Mouse (Mus musculus) forebrain, embryonic 16.5 days (tissue): ENCODE results near the gene Rdh14. TPM values are rescaled to one million over a fixed set of nuclear protein-coding genes. Genes with fewer than 3 reads are reported as not detected.

Experiments
- ATAC-seq: fragments of 200-750 bp; cut with Nextera tagmentation; 2 replicates; pipeline ENCODE4 v1.8.0; 2017; ENCODE audit warnings: mild to moderate bottlenecking, moderate library complexity
- H3K27ac ChIP-seq: fragments of 300-500 bp; sonication (generic); 2 replicates; pipeline ENCODE4 v1.5.1; 2014; ENCODE audit warnings: low read length, control low read depth
- H3K27me3 ChIP-seq: fragments of 300-500 bp; sonication (generic); replicated peaks from 2 replicates; pipeline ENCODE4 v1.6.1; 2014; ENCODE audit warnings: low read length; ENCODE audit not compliant: control insufficient read depth, insufficient read depth
- H3K36me3 ChIP-seq: fragments of 300-500 bp; sonication (generic); 2 replicates; pipeline ENCODE4 v1.6.1; 2014; ENCODE audit not compliant: control insufficient read depth, insufficient read depth
- H3K4me1 ChIP-seq: fragments of 300-500 bp; sonication (generic); replicated peaks from 2 replicates; pipeline ENCODE4 v1.6.1; 2014; ENCODE audit warnings: low read length; ENCODE audit not compliant: control insufficient read depth, insufficient read depth
- H3K4me2 ChIP-seq: fragments of 300-500 bp; sonication (generic); 2 replicates; pipeline ENCODE4 v1.6.1; 2014; ENCODE audit warnings: mild to moderate bottlenecking, low read length, control low read depth
- H3K4me3 ChIP-seq: fragments of 300-500 bp; sonication (generic); replicated peaks from 2 replicates; pipeline ENCODE4 v1.5.1; 2014; ENCODE audit warnings: mild to moderate bottlenecking, low read length, control low read depth
- H3K9ac ChIP-seq: fragments of 300-500 bp; sonication (generic); replicated peaks from 2 replicates; pipeline ENCODE4 v1.6.1; 2014; ENCODE audit warnings: low read depth, low read length, control low read depth
- H3K9me3 ChIP-seq: fragments of 300-500 bp; sonication (generic); 2 replicates; pipeline ENCODE4 v1.6.1; 2016; ENCODE audit warnings: low read length; ENCODE audit not compliant: control insufficient read depth
- WGBS: fragments of 180-500 bp; shearing (Covaris S2); extraction: QIAGEN DNeasy Blood & Tissue Kit; methylation state at CpG from one replicate; pipeline ENCODE4 v1.1.7; 2014; 5-methylcytosine and 5-hydroxymethylcytosine counted together
- polyA plus RNA-seq: library from polyadenylated mRNA; unstranded; fragments of >200 nt; fragmentation: Nextera tagmentation; extraction: Ambion mirVana; gene quantifications from 2 replicates; pipeline ENCODE4 v1.2.1, GENCODE M21; 2015

The Rdh14 gene
- polyA plus RNA-seq: 38.0 and 38.8 TPM in 2 replicates

DNA sequence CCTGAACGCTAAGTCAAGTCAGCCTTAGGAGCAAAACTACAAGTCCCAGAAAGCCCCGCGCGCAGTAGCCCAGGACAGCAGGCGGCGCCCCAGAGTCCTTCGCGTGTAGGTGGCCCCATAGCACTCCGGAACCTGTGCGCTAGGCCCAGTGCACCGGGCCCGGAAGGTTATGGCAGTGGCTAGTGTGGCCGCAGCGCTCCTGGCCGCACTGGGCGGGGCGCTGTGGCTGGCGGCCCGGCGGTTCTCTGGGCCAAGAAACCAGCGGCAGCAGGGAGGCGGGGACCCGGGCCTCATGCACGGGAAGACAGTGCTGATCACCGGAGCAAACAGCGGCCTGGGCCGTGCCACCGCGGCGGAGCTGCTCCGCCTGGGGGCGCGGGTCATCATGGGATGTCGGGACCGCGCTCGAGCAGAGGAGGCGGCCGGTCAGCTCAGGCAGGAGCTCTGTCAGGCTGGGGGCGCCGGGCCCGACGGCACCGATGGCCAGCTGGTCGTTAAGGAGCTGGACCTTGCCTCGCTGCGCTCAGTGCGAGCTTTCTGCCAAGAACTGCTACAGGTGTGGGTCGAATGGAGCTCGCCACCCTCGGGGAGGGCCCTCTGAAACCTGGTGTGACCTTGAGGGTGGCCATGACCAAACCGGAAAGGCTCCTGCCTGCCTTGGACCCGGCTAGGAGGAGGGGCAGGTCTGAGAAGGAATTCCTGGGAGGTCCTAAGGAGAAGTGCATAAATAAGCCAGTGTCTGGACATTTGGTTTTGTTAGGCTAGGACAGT, at the start of gene Rdh14:
Gene Rdh14 (plus strand): TSS at position 102 of the 771 bp plus-strand sequence.
- H3K4me3 ChIP-seq: peak within 1 kb of the TSS; percentile 78
- ATAC-seq: peak; percentile 99
- H3K27me3 ChIP-seq: no peaks in the 10 kb centered on the region
- no peaks in the 10 kb centered on the region for H3K9me3 ChIP-seq
- peak within 1 kb of the TSS; percentile 58 for H3K4me2 ChIP-seq
- under 1% methylated on average over 52 of the region's 53 CpGs for WGBS
- H3K9ac ChIP-seq: peak within 1 kb of the TSS; percentile 87
- H3K4me1 ChIP-seq: peaks cover 6% of the 10 kb centered on the region; the same call in 1 of the 2 replicates
- H3K36me3 ChIP-seq: 0 out of 2 replicates have a peak, but pooled peaks cover 5% of the 10 kb centered on the region
- peak within 1 kb of the TSS; percentile 79 for H3K27ac ChIP-seq

DNA sequence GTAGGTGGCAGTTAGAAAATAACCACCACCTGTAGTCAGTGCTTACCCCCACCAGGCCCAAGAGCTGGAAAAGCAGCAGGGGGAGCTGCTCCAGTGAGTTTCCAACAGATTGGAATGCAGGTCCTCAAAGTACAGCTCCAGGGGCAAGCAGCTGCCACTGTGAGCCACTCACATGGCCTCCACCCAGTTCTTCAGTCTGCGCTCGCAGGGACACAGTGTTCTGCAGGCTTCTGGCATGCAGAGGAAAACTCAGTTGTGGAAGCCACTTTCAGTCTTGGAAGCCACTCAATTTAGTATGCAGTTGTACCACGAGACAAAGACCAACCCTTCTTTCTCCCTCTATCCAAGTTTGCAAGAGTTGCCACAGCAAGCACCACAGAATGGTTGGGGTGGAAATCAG, 39.9 kb upstream of the Rdh14 start:
- Histone ChIP-seq H3K4me1 (no peaks in the 10 kb centered on the region), H3K36me3 (no peaks in the 10 kb centered on the region), H3K4me2 (no peak overlapping the region), H3K27ac (no peak overlapping the region), H3K9me3 (no peaks in the 10 kb centered on the region), H3K27me3 (no peaks in the 10 kb centered on the region), H3K4me3 (no peak overlapping the region), H3K9ac (no peak overlapping the region)
- ATAC-seq: no peak
- 43% methylated on average over 3 of the region's 3 CpGs for WGBS

DNA sequence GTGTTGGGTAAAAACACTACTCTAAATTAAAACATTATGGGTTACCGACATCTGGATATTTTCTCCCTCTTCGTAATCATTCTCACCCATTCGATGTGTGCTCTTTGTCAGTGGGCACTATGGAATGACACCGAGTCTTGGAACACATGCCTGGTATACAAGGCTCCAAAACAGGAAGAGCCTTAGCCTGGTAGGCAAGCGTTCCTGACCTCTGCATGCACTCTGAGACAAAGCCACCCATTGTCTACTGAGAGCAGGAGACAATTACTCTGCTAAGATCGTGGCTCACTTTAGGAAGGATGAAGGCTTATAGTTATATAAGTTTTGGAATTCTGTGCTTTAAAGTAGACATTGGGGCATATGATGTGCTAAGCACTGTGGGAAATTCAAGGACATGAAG, 32.8 kb upstream of the Rdh14 start:
- Histone ChIP-seq H3K9ac (no peak overlapping the region), H3K27me3 (no peaks in the 10 kb centered on the region), H3K4me3 (no peak overlapping the region), H3K36me3 (no peaks in the 10 kb centered on the region), H3K4me1 (no peaks in the 10 kb centered on the region), H3K4me2 (no peak overlapping the region), H3K9me3 (no peaks in the 10 kb centered on the region), H3K27ac (no peak overlapping the region)
- no peak for ATAC-seq
- 66% methylated on average over 6 of the region's 6 CpGs for WGBS

DNA sequence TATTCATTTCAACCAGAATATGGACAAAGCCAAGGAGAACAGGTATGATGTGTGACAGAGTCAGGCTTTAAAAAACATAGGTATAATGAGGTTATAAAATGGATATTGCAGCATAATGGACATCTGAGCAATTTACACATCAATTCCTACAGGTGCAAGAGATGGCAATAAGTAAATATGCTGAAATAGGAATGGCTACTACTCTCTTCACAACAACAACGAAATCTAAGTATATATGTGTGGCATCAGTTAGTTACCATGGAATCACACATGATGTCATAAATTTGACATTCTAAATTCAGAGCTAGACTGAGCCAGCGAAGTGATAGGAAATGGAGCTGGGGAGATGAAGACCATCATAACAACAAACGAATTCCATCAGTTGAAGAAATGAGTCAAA, 20.9 kb upstream of the Rdh14 start, which contains the start of gene Nt5c1b:
Gene Nt5c1b (plus strand): TSS at position 301 of the 400 bp plus-strand sequence.
- Histone ChIP-seq H3K27ac (no peak within 1 kb of the TSS), H3K4me2 (no peak within 1 kb of the TSS), H3K9me3 (no peaks in the 10 kb centered on the region), H3K4me1 (no peaks in the 10 kb centered on the region), H3K27me3 (no peaks in the 10 kb centered on the region), H3K9ac (no peak within 1 kb of the TSS), H3K36me3 (no peaks in the 10 kb centered on the region), H3K4me3 (no peak within 1 kb of the TSS)
- 89% methylated on average over 3 of the region's 3 CpGs for WGBS
- no peak for ATAC-seq

DNA sequence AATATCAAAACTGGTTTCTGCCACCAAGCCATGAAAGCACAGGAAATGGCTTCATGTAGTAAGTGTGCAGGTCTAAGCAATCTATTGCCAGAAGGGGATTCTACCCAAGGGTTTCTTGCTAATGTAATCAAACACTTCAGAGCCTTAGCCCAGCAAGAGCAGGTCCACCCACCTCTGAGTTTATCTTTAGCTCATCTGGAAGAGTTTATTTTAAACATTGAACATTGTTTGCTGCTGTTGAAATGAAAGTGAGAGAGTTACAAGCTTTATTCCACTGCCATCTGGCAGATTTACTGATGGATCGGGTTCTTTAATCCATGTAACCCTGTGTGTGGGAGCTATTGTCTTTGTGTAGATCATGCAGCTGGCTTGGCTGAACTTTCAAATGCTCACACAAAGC, 10.2 kb downstream of the Rdh14 start:
- Histone ChIP-seq H3K4me3 (no peak overlapping the region), H3K4me2 (no peak overlapping the region), H3K4me1 (no peaks in the 10 kb centered on the region), H3K9ac (no peak overlapping the region), H3K36me3 (no peaks in the 10 kb centered on the region), H3K27ac (no peak overlapping the region), H3K9me3 (no peaks in the 10 kb centered on the region), H3K27me3 (no peaks in the 10 kb centered on the region)
- no peak for ATAC-seq
- 86% methylated on average over 1 of the region's 1 CpGs for WGBS

DNA sequence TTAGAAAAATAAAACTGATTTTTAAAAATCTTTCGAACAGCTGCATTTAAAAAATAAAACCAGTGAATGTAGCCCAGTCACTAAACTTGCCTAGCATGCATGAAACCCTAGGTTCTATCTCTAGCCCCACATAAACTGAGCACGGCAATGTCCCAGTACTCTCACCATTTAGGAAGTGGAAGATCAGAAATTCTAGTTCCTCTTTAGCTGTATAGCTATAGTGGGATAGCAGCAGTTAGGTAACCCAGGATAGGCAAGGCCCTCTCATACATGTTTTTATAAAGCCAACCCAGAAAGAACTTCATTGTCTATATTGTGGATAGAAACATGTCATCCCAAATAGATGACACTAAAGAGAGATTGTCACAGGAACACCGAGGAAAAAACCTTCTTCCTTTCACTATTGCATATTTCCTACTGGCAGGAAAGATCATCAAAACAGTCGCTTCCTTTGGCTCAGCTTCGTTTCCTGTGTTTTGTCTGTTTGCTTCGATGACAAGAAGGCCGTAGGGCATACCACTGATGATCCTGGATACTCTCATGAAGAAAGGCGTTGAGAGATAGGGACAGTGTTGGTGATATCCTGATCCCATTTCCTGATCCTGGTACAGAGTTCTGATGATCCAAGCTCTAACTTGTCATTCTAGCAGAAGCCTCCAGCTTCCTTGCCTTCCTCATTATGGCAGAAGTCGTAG, 12.0 kb downstream of the Rdh14 start:
- ATAC-seq: no peak
- Histone ChIP-seq H3K9ac (no peak overlapping the region), H3K27ac (no peak overlapping the region), H3K9me3 (no peaks in the 10 kb centered on the region), H3K4me3 (no peak overlapping the region), H3K27me3 (no peaks in the 10 kb centered on the region), H3K4me1 (no peaks in the 10 kb centered on the region), H3K36me3 (no peaks in the 10 kb centered on the region), H3K4me2 (no peak overlapping the region)
- 89% methylated on average over 9 of the region's 9 CpGs for WGBS

DNA sequence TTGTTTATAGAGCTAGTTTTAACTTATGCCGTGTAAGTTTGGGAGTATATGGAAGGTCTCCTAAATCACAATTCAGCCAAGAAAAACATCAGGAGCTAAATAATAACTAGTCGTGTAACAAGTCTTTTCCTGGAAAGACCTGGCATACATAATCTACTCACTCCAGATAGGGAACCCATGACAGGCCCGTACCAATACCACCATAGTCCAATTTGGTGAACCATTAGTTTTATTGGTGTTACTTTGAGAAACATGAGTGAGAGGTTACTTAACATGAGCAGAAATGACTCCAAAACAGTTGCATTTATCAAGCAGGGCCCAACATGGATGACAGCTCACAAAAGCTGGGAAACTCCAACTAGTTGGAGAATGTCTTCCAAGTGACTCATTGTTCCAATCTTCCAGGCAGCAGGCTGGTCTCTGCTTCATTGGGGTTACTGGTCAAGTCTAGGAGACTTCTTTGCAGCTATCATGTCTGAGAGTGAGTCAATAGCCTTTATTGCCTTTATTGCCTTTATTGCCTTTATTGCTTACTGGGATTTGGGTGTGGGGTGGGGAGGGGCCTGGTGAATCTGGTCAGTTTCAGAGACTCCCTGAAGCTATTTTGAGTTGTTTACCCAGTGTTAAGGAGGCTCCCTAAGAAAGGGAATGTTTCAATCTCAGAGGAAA, 20.1 kb downstream of the Rdh14 start:
- Histone ChIP-seq H3K4me3 (no peak overlapping the region), H3K9ac (no peak overlapping the region), H3K4me2 (no peak overlapping the region), H3K4me1 (no peaks in the 10 kb centered on the region), H3K9me3 (no peaks in the 10 kb centered on the region), H3K27me3 (no peaks in the 10 kb centered on the region), H3K36me3 (no peaks in the 10 kb centered on the region), H3K27ac (no peak overlapping the region)
- no peak for ATAC-seq
- 94% methylated on average over 3 of the region's 3 CpGs for WGBS

DNA sequence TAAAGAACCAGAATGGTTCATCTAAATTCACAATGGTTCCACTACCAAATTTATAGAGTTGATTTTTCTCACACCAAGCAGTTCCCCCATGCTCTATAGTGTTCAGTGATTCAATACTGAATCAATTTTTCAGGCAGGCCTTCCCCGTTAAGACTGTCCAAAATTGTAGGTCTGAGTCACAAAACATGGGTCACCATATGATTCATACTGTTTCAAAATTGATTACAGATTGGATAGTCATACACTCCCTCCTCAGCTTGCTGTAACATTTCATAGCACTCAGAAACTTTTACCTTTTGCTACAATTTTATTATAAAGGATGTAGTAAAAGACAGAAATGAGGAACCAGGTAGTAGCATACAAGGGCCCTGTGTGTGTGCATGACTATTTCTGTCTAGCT, 20.9 kb downstream of the Rdh14 start:
- Histone ChIP-seq H3K9me3 (no peaks in the 10 kb centered on the region), H3K4me2 (no peak overlapping the region), H3K36me3 (no peaks in the 10 kb centered on the region), H3K27ac (no peak overlapping the region), H3K4me3 (no peak overlapping the region), H3K4me1 (no peaks in the 10 kb centered on the region), H3K27me3 (no peaks in the 10 kb centered on the region), H3K9ac (no peak overlapping the region)
- WGBS: 95% methylated on average over 1 of the region's 1 CpGs
- ATAC-seq: no peak

DNA sequence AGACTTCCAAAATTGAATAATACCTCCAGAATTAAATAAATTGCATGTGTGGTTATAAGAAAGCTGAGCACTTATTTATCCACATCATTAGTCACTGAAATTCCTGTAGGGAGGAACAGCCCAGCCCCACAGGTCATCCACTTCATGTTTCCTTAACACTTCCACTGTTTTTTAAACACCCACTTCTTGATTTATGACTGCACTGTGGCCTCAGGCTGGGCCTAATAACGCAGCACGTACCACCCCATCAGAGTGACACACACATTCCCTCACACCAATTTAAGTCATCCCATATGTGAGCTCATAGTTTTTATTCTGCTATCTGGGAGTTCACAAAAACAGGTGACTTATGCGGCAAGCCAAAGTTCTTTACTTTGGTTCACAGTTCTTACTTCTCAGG, 31.8 kb downstream of the Rdh14 start:
- H3K4me3 ChIP-seq: no peak overlapping the region
- ATAC-seq: no peak
- 90% methylated on average over 3 of the region's 3 CpGs for WGBS
- H3K4me1 ChIP-seq: no peaks in the 10 kb centered on the region
- H3K27ac ChIP-seq: no peak overlapping the region
- H3K4me2 ChIP-seq: no peak overlapping the region
- H3K36me3 ChIP-seq: no peaks in the 10 kb centered on the region
- no peaks in the 10 kb centered on the region for H3K27me3 ChIP-seq
- no peak overlapping the region for H3K9ac ChIP-seq
- no peaks in the 10 kb centered on the region for H3K9me3 ChIP-seq
